Comparison of ENCODE assay signal across 8 mouse cellular contexts in the genomic region with DNA sequence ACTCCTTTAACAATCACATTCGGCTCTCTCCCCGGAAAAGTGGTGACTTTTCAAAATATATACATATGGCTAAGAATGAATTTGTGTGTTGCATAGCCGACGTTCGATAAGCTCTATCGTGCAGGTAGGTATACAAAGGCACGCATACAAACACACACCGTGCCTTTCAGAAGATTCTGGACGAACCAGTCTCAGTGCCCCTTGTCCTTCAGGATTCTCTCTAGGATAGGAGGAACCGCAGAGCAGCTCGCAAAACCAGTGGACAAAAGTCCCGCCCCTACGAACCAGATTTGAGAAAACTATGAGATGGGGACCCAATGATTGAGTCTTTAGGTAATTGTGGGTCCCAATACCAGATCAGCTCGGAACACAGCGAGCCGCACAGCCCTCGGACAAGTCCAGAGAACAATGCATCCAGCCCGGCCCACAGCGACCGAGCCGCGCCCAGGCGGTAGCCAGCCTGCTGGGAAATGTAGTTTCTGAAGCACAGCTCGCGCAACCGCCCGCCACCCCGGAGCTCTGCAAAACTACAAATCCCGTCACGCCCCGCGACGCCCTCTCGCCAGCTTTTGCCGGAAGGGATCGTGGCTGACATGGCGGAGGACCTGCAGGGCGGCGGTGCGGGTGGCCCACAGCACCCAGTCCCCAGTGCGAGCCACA. TPM values are rescaled to one million over a fixed set of nuclear protein-coding genes. Genes with fewer than 3 reads are reported as not detected.
A peak's percentile ranks its signal among the peaks of the same experiment; 100 is the strongest.
DNase-seq lines count a peak whose midpoint lies in the region; ATAC-seq and TF ChIP-seq lines count a peak whose summit lies in the region.

A gene (plus strand): TSS at position 565 of the 660 bp plus-strand sequence.

- H3K4me1 ChIP-seq in G1E (ENCODE audit: insufficient read depth, low read depth, low read length): peaks cover 13% of the 10 kb centered on the region
- peaks cover 17% of the 10 kb centered on the region for H3K4me1 ChIP-seq in forebrain, embryonic 16.5 days (replicated peaks; ENCODE audit: control insufficient read depth, insufficient read depth, low read length)
- H3K4me1 ChIP-seq in lung, embryonic 14.5 days (ENCODE audit: insufficient read depth): 0 out of 2 replicates have a peak, but pooled peaks cover 4% of the 10 kb centered on the region
- H3K4me1 ChIP-seq in olfactory bulb, adult 2 months (ENCODE audit: control insufficient read depth, insufficient read depth, low read length): no peaks in the 10 kb centered on the region
- no peaks in the 10 kb centered on the region for H3K4me1 ChIP-seq in thymus, adult 2 months (replicated peaks; ENCODE audit: control insufficient read depth, insufficient read depth, low read length)

- H3K27me3 ChIP-seq in G1E (ENCODE audit: insufficient read depth, low read length): no peaks in the 10 kb centered on the region; the same call in 1 of the 2 replicates
- no peaks in the 10 kb centered on the region for H3K27me3 ChIP-seq in forebrain, embryonic 16.5 days (replicated peaks; ENCODE audit: control insufficient read depth, insufficient read depth, low read length)
- H3K27me3 ChIP-seq in lung, embryonic 14.5 days (ENCODE audit: insufficient read depth, low read length): no peaks in the 10 kb centered on the region
- H3K27me3 ChIP-seq in thymus, adult 2 months (ENCODE audit: control insufficient read depth, insufficient read depth, low read length): no peaks in the 10 kb centered on the region

- ATAC-seq in G1E (ENCODE audit: extremely low read depth, insufficient number of reproducible peaks, low FRiP score, poor library complexity, severe bottlenecking): peak; percentile 96
- peak; percentile 99 for ATAC-seq in forebrain, embryonic 16.5 days
- peak; percentile 100 for ATAC-seq in lung, embryonic 14.5 days (ENCODE audit: insufficient read depth)

- peak within 1 kb of the TSS; percentile 86 for H3K9ac ChIP-seq in forebrain, embryonic 16.5 days (replicated peaks; ENCODE audit: low read depth, low read length)
- peak within 1 kb of the TSS; percentile 89 for H3K9ac ChIP-seq in lung, embryonic 14.5 days

- H3K4me2 ChIP-seq in forebrain, embryonic 16.5 days (ENCODE audit: low read length): peak within 1 kb of the TSS; percentile 86
- H3K4me2 ChIP-seq in lung, embryonic 14.5 days: peak within 1 kb of the TSS; percentile 71

- 1% methylated on average over 41 of the region's 41 CpGs for WGBS in forebrain, embryonic 16.5 days
- under 1% methylated on average over 41 of the region's 41 CpGs for WGBS in lung, embryonic 14.5 days
- under 1% methylated on average over 41 of the region's 41 CpGs for WGBS in olfactory bulb, adult 2 months
- under 1% methylated on average over 41 of the region's 41 CpGs for WGBS in thymus, adult 2 months

- no peaks in the 10 kb centered on the region for H3K9me3 ChIP-seq in G1E (replicated peaks)
- peaks cover 5% of the 10 kb centered on the region; the same call in 1 of the 2 replicates for H3K9me3 ChIP-seq in forebrain, embryonic 16.5 days (ENCODE audit: control insufficient read depth, low read length)
- H3K9me3 ChIP-seq in lung, embryonic 14.5 days (ENCODE audit: low read depth, low read length): no peaks in the 10 kb centered on the region

- peak; percentile 85 for TF ChIP-seq POLR2A in olfactory bulb, adult 2 months (IDR thresholded peaks at IDR 0.05; ENCODE audit: insufficient read depth, low read depth, low read length)
- peak; percentile 77; the same call in 1 of the 2 replicates for TF ChIP-seq POLR2A in thymus, adult 2 months (IDR thresholded peaks at IDR 0.05; ENCODE audit: control insufficient read depth, extremely low read depth, insufficient read depth, low read length, poor library complexity)

- H3K4me3 ChIP-seq in G1E (ENCODE audit: low read depth, low read length): peak within 1 kb of the TSS; percentile 99
- peak within 1 kb of the TSS; percentile 89 for H3K4me3 ChIP-seq in forebrain, embryonic 16.5 days (replicated peaks; ENCODE audit: low read length)
- peak within 1 kb of the TSS; percentile 90 for H3K4me3 ChIP-seq in layer of hippocampus, adult 2 months
- peak within 1 kb of the TSS; percentile 97 for H3K4me3 ChIP-seq in lung, embryonic 14.5 days (ENCODE audit: low read depth, low read length)
- H3K4me3 ChIP-seq in olfactory bulb, adult 2 months (ENCODE audit: insufficient read depth, low read depth, low read length): peak within 1 kb of the TSS; percentile 96
- H3K4me3 ChIP-seq in thymus, adult 2 months (ENCODE audit: control insufficient read depth, insufficient read depth, low read length): peak within 1 kb of the TSS; percentile 69

- no peak for TF ChIP-seq CTCF in G1E (IDR thresholded peaks at IDR 0.05; ENCODE audit: low read depth, low read length)
- TF ChIP-seq CTCF in layer of hippocampus, adult 2 months (conservative IDR thresholded peaks at IDR 0.05): peak; percentile 23; the same call in 1 of the 2 replicates
- no peak for TF ChIP-seq CTCF in lung, embryonic 14.5 days (IDR thresholded peaks at IDR 0.05; ENCODE audit: low read depth)
- no peak for TF ChIP-seq CTCF in olfactory bulb, adult 2 months (IDR thresholded peaks at IDR 0.05; ENCODE audit: insufficient read depth, low read depth, low read length)
- no peak for TF ChIP-seq CTCF in thymus, adult 2 months (IDR thresholded peaks at IDR 0.05; ENCODE audit: borderline replicate concordance, control insufficient read depth, extremely low read depth, insufficient read depth, low read length, poor library complexity)

- intact Hi-C loops in heart, postnatal 36 days (cut with DNase I): loop anchor here (2.0 to 10.0 kb wide), 3 partner anchors 95 to 158 kb away; a partner anchor contains a TSS

- H3K36me3 ChIP-seq in G1E (replicated peaks): peaks cover 12% of the 10 kb centered on the region
- H3K36me3 ChIP-seq in forebrain, embryonic 16.5 days (ENCODE audit: control insufficient read depth, insufficient read depth): no peaks in the 10 kb centered on the region
- H3K36me3 ChIP-seq in lung, embryonic 14.5 days (ENCODE audit: insufficient read depth): peaks cover 5% of the 10 kb centered on the region; the same call in 1 of the 2 replicates
- no peaks in the 10 kb centered on the region for H3K36me3 ChIP-seq in thymus, adult 2 months (ENCODE audit: control insufficient read depth, insufficient read depth, low read length)

- DNase-seq in G1E (ENCODE audit: low spot score): peak; percentile 93
- DNase-seq in cerebellum, adult 18-20 months: peak; percentile 96 to 98
- DNase-seq in heart, postnatal 36 days: peak; percentile 93 to 94
- DNase-seq in layer of hippocampus, adult 2 months (ENCODE audit: low spot score in 2 of 2): peak; percentile 97 to 98
- DNase-seq in lung, embryonic 14.5 days: peak; percentile 99
- DNase-seq in thymus, adult 2 months: peak; percentile 94

- H3K27ac ChIP-seq in forebrain, embryonic 16.5 days (ENCODE audit: low read length): peak within 1 kb of the TSS; percentile 92
- peak within 1 kb of the TSS; percentile 95 for H3K27ac ChIP-seq in layer of hippocampus, adult 2 months
- H3K27ac ChIP-seq in lung, embryonic 14.5 days (ENCODE audit: low read depth): peak within 1 kb of the TSS; percentile 91
- H3K27ac ChIP-seq in olfactory bulb, adult 2 months (ENCODE audit: insufficient read depth, low read depth, low read length): peak within 1 kb of the TSS; percentile 69
- no peak within 1 kb of the TSS for H3K27ac ChIP-seq in thymus, adult 2 months (ENCODE audit: control insufficient read depth, insufficient read depth, low read length)

RNA-seq across cellular contexts. Expression of the gene that starts here (rescaled TPM):
- 48.3 and 61.4 TPM in 2 replicates for total RNA-seq in G1E (2014; fragmentation: Nextera tagmentation)
- 41.0 and 57.6 TPM in 2 replicates for total RNA-seq in G1E (2017)
- polyA plus RNA-seq in G1E (2012): 7.4 and 8.7 TPM in 2 replicates
- polyA plus RNA-seq in forebrain, embryonic 16.5 days (2015; fragmentation: Nextera tagmentation; extraction: Ambion mirVana): 92.9 and 99.8 TPM in 2 replicates
- total RNA-seq in heart, postnatal 36 days (2021): 10 to 100 TPM; 14.2 to 20.6 TPM
- 10 to 100 TPM; 37.0 to 39.7 TPM for total RNA-seq in layer of hippocampus, adult 2 months (2021)
- 46.2 and 48.9 TPM in 2 replicates for polyA plus RNA-seq in lung, embryonic 14.5 days (2014; fragmentation: Nextera tagmentation; extraction: Ambion mirVana)
- not detected in 2 replicates for polyA plus RNA-seq in olfactory bulb, adult 2 months (2012; ENCODE audit: insufficient read depth, insufficient read length, low replicate concordance, missing spikeins)
- polyA plus RNA-seq in thymus, adult 2 months (2012; rRNA removed): 44.1 and 50.6 TPM in 2 replicates
